Comparison of ENCODE assay signal across 21 mouse cellular contexts in genomic region chr11:68728693-68729092, GRCm38 (mm10). TPM values are rescaled to one million over a fixed set of nuclear protein-coding genes. Genes with fewer than 3 reads are reported as not detected.
DNase-seq lines count a peak whose midpoint lies in the region; ATAC-seq and TF ChIP-seq lines count a peak whose summit lies in the region.
"Had no signal": no experiment of that assay in that cellular context is flagged by ENCODE, and none has a peak within 500 bp of the region (broad histone marks: within the 10 kb centered on the region; RNA-seq: fewer than 3 reads in every experiment).

No protein-coding gene starts in this region.

- no peak overlapping the region for H3K4me2 ChIP-seq in hindbrain, postnatal 0 days (ENCODE audit: low read depth, low read length)
- H3K4me2 ChIP-seq in liver, postnatal 0 days (ENCODE audit: low read depth, low read length), result no peak overlapping the region
- no peak overlapping the region for H3K4me2 ChIP-seq in liver, embryonic 11.5 days
- H3K4me2 ChIP-seq: forebrain, embryonic 15.5 days; heart, embryonic 11.5 days; limb, embryonic 12.5 days; liver, embryonic 13.5 days; midbrain, embryonic 12.5 days had no signal

- no peak overlapping the region for H3K9ac ChIP-seq in hindbrain, postnatal 0 days (replicated peaks; ENCODE audit: low read length)
- no peak overlapping the region for H3K9ac ChIP-seq in liver, postnatal 0 days (replicated peaks)
- no peak overlapping the region for H3K9ac ChIP-seq in liver, embryonic 11.5 days (ENCODE audit: low read depth, low read length)
- H3K9ac ChIP-seq in MEL (ENCODE audit: control insufficient read depth, low read depth, low read length, poor library complexity, severe bottlenecking), result no peak overlapping the region
- H3K9ac ChIP-seq: forebrain, embryonic 15.5 days; limb, embryonic 12.5 days; liver, embryonic 13.5 days; midbrain, embryonic 12.5 days had no signal

- H3K27me3 ChIP-seq in hindbrain, postnatal 0 days (ENCODE audit: insufficient read depth, low read length), result no peaks in the 10 kb centered on the region
- H3K27me3 ChIP-seq in hindbrain, embryonic 10.5 days (ENCODE audit: insufficient read depth, poor library complexity, severe bottlenecking), result no peaks in the 10 kb centered on the region
- no peaks in the 10 kb centered on the region for H3K27me3 ChIP-seq in liver, postnatal 0 days (ENCODE audit: insufficient read depth, low read length)
- no peaks in the 10 kb centered on the region for H3K27me3 ChIP-seq in liver, embryonic 11.5 days (replicated peaks; ENCODE audit: control insufficient read depth, insufficient read depth, low read length)
- H3K27me3 ChIP-seq in MEL (ENCODE audit: control insufficient read depth in 1 of 2, insufficient read depth in 2 of 2, low read length in 2 of 2), result no peaks in the 10 kb centered on the region
- H3K27me3 ChIP-seq: CH12.LX; forebrain, embryonic 15.5 days; limb, embryonic 12.5 days; liver, embryonic 13.5 days; midbrain, embryonic 12.5 days had no signal

- H3K36me3 ChIP-seq in hindbrain, postnatal 0 days (ENCODE audit: insufficient read depth, low read length), result peaks cover 4% of the 10 kb centered on the region; the same call in 1 of the 2 replicates
- peaks cover 71% of the 10 kb centered on the region for H3K36me3 ChIP-seq in hindbrain, embryonic 10.5 days
- H3K36me3 ChIP-seq in liver, postnatal 0 days (replicated peaks; ENCODE audit: insufficient read depth, low read length), result 0 out of 2 replicates have a peak, but pooled peaks cover 2% of the 10 kb centered on the region
- H3K36me3 ChIP-seq in liver, embryonic 11.5 days (ENCODE audit: control insufficient read depth, insufficient read depth, low read length), result peaks cover 11% of the 10 kb centered on the region; the same call in 1 of the 2 replicates
- peaks cover 0 to 51% of the 10 kb centered on the region in 2 experiments; a peak in 2 of 4 replicates for H3K36me3 ChIP-seq in MEL (ENCODE audit: control insufficient read depth in 1 of 2, insufficient read depth in 2 of 2, low read length in 2 of 2)

- H3K4me3 ChIP-seq in hindbrain, postnatal 0 days (ENCODE audit: low read length), result no peak overlapping the region
- H3K4me3 ChIP-seq in hindbrain, embryonic 10.5 days, result no peak overlapping the region
- no peak overlapping the region for H3K4me3 ChIP-seq in liver, postnatal 0 days (ENCODE audit: low read depth, low read length)
- no peak overlapping the region for H3K4me3 ChIP-seq in liver, embryonic 11.5 days (ENCODE audit: low read depth, low read length)
- H3K4me3 ChIP-seq in MEL (ENCODE audit: control insufficient read depth in 1 of 2, insufficient read depth in 1 of 2, low read depth in 2 of 2, low read length in 2 of 2), result no peak overlapping the region
- H3K4me3 ChIP-seq in embryonic fibroblast, embryonic 13.5 days (ENCODE audit: insufficient read depth, low read length), result no peak overlapping the region
- H3K4me3 ChIP-seq: forebrain, embryonic 15.5 days; limb, embryonic 12.5 days; liver, embryonic 13.5 days; midbrain, embryonic 12.5 days had no signal

- no peaks in the 10 kb centered on the region for H3K9me3 ChIP-seq in hindbrain, postnatal 0 days (ENCODE audit: low read length)
- H3K9me3 ChIP-seq in hindbrain, embryonic 10.5 days, result peaks cover 8% of the 10 kb centered on the region; the same call in 1 of the 2 replicates
- H3K9me3 ChIP-seq in liver, postnatal 0 days (ENCODE audit: low read length), result no peaks in the 10 kb centered on the region
- H3K9me3 ChIP-seq in liver, embryonic 11.5 days (ENCODE audit: control insufficient read depth, low read length), result no peaks in the 10 kb centered on the region
- H3K9me3 ChIP-seq in MEL (replicated peaks; ENCODE audit: insufficient read depth, low read length), result no peaks in the 10 kb centered on the region
- H3K9me3 ChIP-seq: forebrain, embryonic 15.5 days; limb, embryonic 12.5 days; liver, embryonic 13.5 days; midbrain, embryonic 12.5 days had no signal

- 94% methylated on average over 3 of the region's 3 CpGs for WGBS in hindbrain, postnatal 0 days
- WGBS in hindbrain, embryonic 10.5 days, result 88% methylated on average over 3 of the region's 3 CpGs
- 88% methylated on average over 3 of the region's 3 CpGs for WGBS in liver, postnatal 0 days (ENCODE audit: insufficient replicate concordance)
- 87% methylated on average over 3 of the region's 3 CpGs for WGBS in liver, embryonic 11.5 days

- no peak for TF ChIP-seq POLR2A in MEL (IDR thresholded peaks at IDR 0.05; ENCODE audit: control insufficient read depth in 1 of 2, insufficient read depth in 1 of 2, low read depth in 1 of 2, low read length in 2 of 2, poor library complexity in 1 of 2)
- no peak for TF ChIP-seq POLR2A in embryonic fibroblast, embryonic 13.5 days (IDR thresholded peaks at IDR 0.05; ENCODE audit: low read depth, low read length)

- no peak overlapping the region for H3K27ac ChIP-seq in hindbrain, postnatal 0 days
- no peak overlapping the region for H3K27ac ChIP-seq in hindbrain, embryonic 10.5 days
- H3K27ac ChIP-seq in liver, postnatal 0 days (ENCODE audit: low read depth), result no peak overlapping the region
- no peak overlapping the region for H3K27ac ChIP-seq in liver, embryonic 11.5 days (ENCODE audit: low read depth, low read length)
- no peak overlapping the region for H3K27ac ChIP-seq in MEL (ENCODE audit: control insufficient read depth, low read depth, low read length)
- no peak overlapping the region for H3K27ac ChIP-seq in embryonic fibroblast, embryonic 13.5 days (ENCODE audit: insufficient read depth, low read length)
- H3K27ac ChIP-seq: forebrain, embryonic 15.5 days; limb, embryonic 12.5 days; liver, embryonic 13.5 days; midbrain, embryonic 12.5 days had no signal

- peaks cover 5% of the 10 kb centered on the region; the same call in 1 of the 2 replicates for H3K4me1 ChIP-seq in hindbrain, postnatal 0 days (ENCODE audit: insufficient read depth, low read length)
- H3K4me1 ChIP-seq in hindbrain, embryonic 10.5 days (replicated peaks), result no peaks in the 10 kb centered on the region
- H3K4me1 ChIP-seq in liver, postnatal 0 days (ENCODE audit: insufficient read depth), result no peaks in the 10 kb centered on the region
- no peaks in the 10 kb centered on the region for H3K4me1 ChIP-seq in liver, embryonic 11.5 days (replicated peaks; ENCODE audit: control insufficient read depth, insufficient read depth, low read length)
- H3K4me1 ChIP-seq in MEL (ENCODE audit: control insufficient read depth in 1 of 2, insufficient read depth in 2 of 2, low read length in 2 of 2), result no peaks in the 10 kb centered on the region; a peak in 1 of 4 replicates
- no peaks in the 10 kb centered on the region for H3K4me1 ChIP-seq in embryonic fibroblast, embryonic 13.5 days (ENCODE audit: control insufficient read depth, insufficient read depth, low read length)
- H3K4me1 ChIP-seq: liver, embryonic 13.5 days had no signal

- peak; percentile 23; the same call in 1 of the 2 replicates for TF ChIP-seq CTCF in hindbrain, postnatal 0 days (IDR thresholded peaks at IDR 0.05; ENCODE audit: low read depth)
- TF ChIP-seq CTCF in liver, postnatal 0 days (IDR thresholded peaks at IDR 0.05; ENCODE audit: low read depth), result peak; percentile 22; the same call in 1 of the 2 replicates
- TF ChIP-seq CTCF in MEL (IDR thresholded peaks at IDR 0.05 in 2 of 3, conservative IDR thresholded peaks at IDR 0.05 in 1 of 3; ENCODE audit: control insufficient read depth in 1 of 3, insufficient read depth in 1 of 3, low read depth in 2 of 3, low read length in 3 of 3, poor library complexity in 1 of 3, severe bottlenecking in 1 of 3), result peak; percentile 31 to 52 (median 45)
- 0 out of 2 replicates have a peak, but pooled peaks have one; percentile 2 for TF ChIP-seq CTCF in embryonic fibroblast, embryonic 13.5 days (IDR thresholded peaks at IDR 0.05; ENCODE audit: borderline replicate concordance, insufficient read depth, low read length)

- ATAC-seq in hindbrain, postnatal 0 days, result no peak
- ATAC-seq in liver, postnatal 0 days, result no peak
- ATAC-seq in liver, embryonic 11.5 days (replicated peaks; ENCODE audit: low FRiP score), result no peak
- ATAC-seq: forebrain, embryonic 15.5 days had no signal

- TF ChIP-seq RAD21 in MEL (IDR thresholded peaks at IDR 0.05; ENCODE audit: low read depth, low read length), result peak; percentile 21

- no peak for TF ChIP-seq EP300 in liver, postnatal 0 days (IDR thresholded peaks at IDR 0.05; ENCODE audit: low read depth)
- no peak for TF ChIP-seq EP300 in MEL (IDR thresholded peaks at IDR 0.05; ENCODE audit: low read depth in 1 of 2, low read length in 2 of 2)

- DNase-seq in hindbrain, postnatal 0 days (ENCODE audit: low spot score), result no peak
- no peak for DNase-seq in hindbrain, embryonic 10.5 days (ENCODE audit: low spot score)
- no peak for DNase-seq in liver, postnatal 0 days
- no peak for DNase-seq in liver, embryonic 11.5 days (ENCODE audit: low spot score)
- peak; percentile 34 for DNase-seq in MEL (ENCODE audit: low read depth, low spot score)
- no peak for DNase-seq in frontal cortex, adult 2 months (ENCODE audit: extremely low spot score in 1 of 2, low spot score in 1 of 2)
- DNase-seq: adrenal gland, postnatal 25 days; B cell, adult 2 months; cerebellum, adult 9-10 months; gastrocnemius, postnatal 36 days; kidney, adult 2 months; kidney, postnatal 10 days; liver, embryonic 13.5 days; right cerebral cortex, postnatal 25 days; thymus, postnatal 36 days had no signal

- peaks cover 14% of the 10 kb centered on the region for H3K79me2 ChIP-seq in MEL (ENCODE audit: control insufficient read depth, insufficient read depth, low read length, poor library complexity)

TF ChIP-seq in MEL, 35 proteins besides CTCF, POLR2A, EP300 and RAD21:
- TF ChIP-seq MYC (IDR thresholded peaks at IDR 0.05; ENCODE audit: low read depth, low read length) (0 out of 2 replicates have a peak, but pooled peaks have one; percentile 12), UBTF (IDR thresholded peaks at IDR 0.05; ENCODE audit: borderline replicate concordance, insufficient read depth, low read depth, low read length) (no peak), SMC3 (IDR thresholded peaks at IDR 0.05; ENCODE audit: low read depth, low read length) (peak; percentile 34; the same call in 1 of the 2 replicates)

RNA-seq across cellular contexts. Expression of gene Myh10, which starts 37.3 kb away (rescaled TPM):
- total RNA-seq in hindbrain, postnatal 0 days (2014; rRNA removed), result 185 and 212 TPM in 2 replicates
- 64.4 and 69.9 TPM in 2 replicates for polyA plus RNA-seq in hindbrain, postnatal 0 days (2015; fragmentation: Nextera tagmentation; extraction: Ambion mirVana)
- polyA plus RNA-seq in hindbrain, embryonic 10.5 days (2016; fragmentation: Nextera tagmentation; extraction: Ambion mirVana), result 111 and 143 TPM in 2 replicates
- 6.8 and 8.0 TPM in 2 replicates for polyA plus RNA-seq in liver, postnatal 0 days (2015; fragmentation: Nextera tagmentation; extraction: Ambion mirVana)
- 70.3 and 76.5 TPM in 2 replicates for polyA plus RNA-seq in liver, embryonic 11.5 days (2014; fragmentation: Nextera tagmentation; extraction: Ambion mirVana)
- total RNA-seq in MEL (2012; rRNA removed), result 127 and 138 TPM in 2 replicates
- 100 to 1,000 TPM in 1 of 2 experiments, 10 to 100 TPM in 1; 99.3 to 187 TPM for polyA plus RNA-seq in MEL (2012; ENCODE audit: insufficient read depth in 1 of 2, insufficient read length in 2 of 2, low read depth in 1 of 2, low replicate concordance in 2 of 2, missing spikeins in 1 of 2)
- 459 and 533 TPM in 2 replicates for polyA plus RNA-seq in embryonic fibroblast, embryonic 13.5 days (2011; ENCODE audit: insufficient read length, low read depth, missing spikeins)
- 137 and 141 TPM in 2 replicates for polyA plus RNA-seq in frontal cortex, adult 2 months (2012; rRNA removed)
